Mouse (Mus musculus) limb, embryonic 10.5 days (tissue): ENCODE measurements around the gene Daam1. TPM values are rescaled to one million over a fixed set of nuclear protein-coding genes. Genes with fewer than 3 reads are reported as not detected.
A peak's percentile ranks its signal among the peaks of the same experiment; 100 is the strongest.

Experiments used
- DNase-seq: peaks from one replicate; pipeline ENCODE4 v3.0.0-alpha.2; 2017; ENCODE audit warnings: low spot score
- H3K27ac ChIP-seq: fragments of 300-500 bp; sonication (generic); 2 replicates; pipeline ENCODE4 v1.5.1; 2016; ENCODE audit warnings: mild to moderate bottlenecking
- H3K27me3 ChIP-seq: fragments of 300-500 bp; sonication (generic); 2 replicates; pipeline ENCODE4 v1.6.1; 2016; ENCODE audit warnings: low read depth, mild to moderate bottlenecking; ENCODE audit not compliant: poor library complexity, severe bottlenecking
- H3K36me3 ChIP-seq: fragments of 300-500 bp; sonication (generic); 2 replicates; pipeline ENCODE4 v1.6.1; 2016; ENCODE audit warnings: mild to moderate bottlenecking, moderate library complexity
- H3K4me1 ChIP-seq: fragments of 300-500 bp; sonication (generic); 2 replicates; pipeline ENCODE4 v1.6.1; 2016
- H3K4me3 ChIP-seq: fragments of 300-500 bp; sonication (generic); 2 replicates; pipeline ENCODE4 v1.5.1; 2016; ENCODE audit warnings: mild to moderate bottlenecking, moderate library complexity
- H3K9me3 ChIP-seq: fragments of 300-500 bp; sonication (generic); replicated peaks from 2 replicates; pipeline ENCODE4 v1.6.1; 2016; ENCODE audit warnings: mild to moderate bottlenecking
- WGBS: fragments of 180-500 bp; shearing (Covaris S2); methylation state at CpG from one replicate; pipeline ENCODE4 v1.1.7; 2016; 5-methylcytosine and 5-hydroxymethylcytosine counted together
- polyA plus RNA-seq: library from polyadenylated mRNA; unstranded; fragments of >200 nt; fragmentation: Nextera tagmentation; extraction: Ambion mirVana; gene quantifications from 2 replicates; pipeline ENCODE4 v1.2.1, GENCODE M21; 2016

Daam1 gene
- polyA plus RNA-seq = 4.0 and 5.2 TPM in 2 replicates

GRCm38 (mm10) chr12:71830607-71831257, at the start of gene Daam1:
Gene Daam1, plus strand, starts transcription at chr12:71831078.
- peak within 1 kb of the TSS; percentile 86 for H3K27ac ChIP-seq
- no peaks in the 10 kb centered on the region for H3K27me3 ChIP-seq
- whole genome bisulfite sequencing = 0% methylated on average over 35 of the region's 35 CpGs
- DNase-seq = peak; percentile 87
- peaks cover 26% of the 10 kb centered on the region for H3K4me1 ChIP-seq
- H3K4me3 ChIP-seq = peak within 1 kb of the TSS; percentile 91
- no peaks in the 10 kb centered on the region for H3K36me3 ChIP-seq
- H3K9me3 ChIP-seq = no peaks in the 10 kb centered on the region

GRCm38 (mm10) chr12:71781220-71781619, 49.7 kb upstream of the Daam1 start:
- DNase-seq = no peak
- H3K4me3 ChIP-seq = no peak overlapping the region
- H3K27ac ChIP-seq = no peak overlapping the region; the same call in 1 of the 2 replicates
- 67% methylated on average over 7 of the region's 7 CpGs for WGBS
- peaks cover 30% of the 10 kb centered on the region for H3K4me1 ChIP-seq
- H3K9me3 ChIP-seq = no peaks in the 10 kb centered on the region
- H3K36me3 ChIP-seq = no peaks in the 10 kb centered on the region
- H3K27me3 ChIP-seq = no peaks in the 10 kb centered on the region

GRCm38 (mm10) chr12:71783970-71784369, 46.9 kb upstream of the Daam1 start:
- no peaks in the 10 kb centered on the region for H3K36me3 ChIP-seq
- H3K9me3 ChIP-seq = no peaks in the 10 kb centered on the region
- 87% methylated on average over 3 of the region's 3 CpGs for WGBS
- H3K27me3 ChIP-seq = no peaks in the 10 kb centered on the region
- DNase-seq = no peak
- no peak overlapping the region for H3K4me3 ChIP-seq
- H3K27ac ChIP-seq = no peak overlapping the region
- peaks cover 19% of the 10 kb centered on the region for H3K4me1 ChIP-seq

GRCm38 (mm10) chr12:71784666-71785255, 46.1 kb upstream of the Daam1 start:
- no peak for DNase-seq
- no peaks in the 10 kb centered on the region for H3K9me3 ChIP-seq
- H3K27me3 ChIP-seq = no peaks in the 10 kb centered on the region
- no peaks in the 10 kb centered on the region for H3K36me3 ChIP-seq
- 71% methylated on average over 11 of the region's 11 CpGs for WGBS
- no peak overlapping the region for H3K27ac ChIP-seq
- H3K4me1 ChIP-seq = peaks cover 11% of the 10 kb centered on the region
- H3K4me3 ChIP-seq = no peak overlapping the region

- Histone ChIP-seq H3K27me3 (no peaks in the 10 kb centered on the region), H3K27ac (no peak overlapping the region), H3K4me1 (no peaks in the 10 kb centered on the region), H3K36me3 (no peaks in the 10 kb centered on the region), H3K9me3 (no peaks in the 10 kb centered on the region), H3K4me3 (no peak overlapping the region)
- no peak for DNase-seq
Observed at GRCm38 (mm10) chr12:71786521-71786920, 44.4 kb upstream of the Daam1 start.

- WGBS = 84% methylated on average over 4 of the region's 4 CpGs
Observed at GRCm38 (mm10) chr12:71788791-71789190, 42.1 kb upstream of the Daam1 start.

GRCm38 (mm10) chr12:71790581-71790980, 40.3 kb upstream of the Daam1 start:
- Histone ChIP-seq H3K9me3 (no peaks in the 10 kb centered on the region), H3K4me3 (no peak overlapping the region), H3K36me3 (no peaks in the 10 kb centered on the region), H3K27me3 (no peaks in the 10 kb centered on the region), H3K4me1 (peaks cover 9% of the 10 kb centered on the region), H3K27ac (no peak overlapping the region)
- WGBS = 96% methylated on average over 1 of the region's 1 CpGs
- DNase-seq = no peak

More at GRCm38 (mm10) chr12:71788791-71789190, 42.1 kb upstream of the Daam1 start:
- Histone ChIP-seq H3K4me3 (no peak overlapping the region), H3K9me3 (no peaks in the 10 kb centered on the region), H3K4me1 (0 out of 2 replicates have a peak, but pooled peaks cover 3% of the 10 kb centered on the region), H3K27ac (no peak overlapping the region), H3K36me3 (no peaks in the 10 kb centered on the region), H3K27me3 (no peaks in the 10 kb centered on the region)
- no peak for DNase-seq

- Histone ChIP-seq H3K27ac (no peak overlapping the region), H3K4me1 (peaks cover 28% of the 10 kb centered on the region), H3K27me3 (no peaks in the 10 kb centered on the region), H3K4me3 (no peak overlapping the region), H3K36me3 (no peaks in the 10 kb centered on the region), H3K9me3 (no peaks in the 10 kb centered on the region)
- no peak for DNase-seq
- WGBS = 80% methylated on average over 2 of the region's 2 CpGs
Observed at GRCm38 (mm10) chr12:71793114-71793513, 37.8 kb upstream of the Daam1 start.

GRCm38 (mm10) chr12:71795626-71796025, 35.3 kb upstream of the Daam1 start:
- no peaks in the 10 kb centered on the region for H3K27me3 ChIP-seq
- no peak overlapping the region for H3K4me3 ChIP-seq
- H3K36me3 ChIP-seq = no peaks in the 10 kb centered on the region
- H3K27ac ChIP-seq = no peak overlapping the region
- DNase-seq = no peak
- 57% methylated on average over 4 of the region's 4 CpGs for WGBS
- H3K4me1 ChIP-seq = peaks cover 28% of the 10 kb centered on the region
- H3K9me3 ChIP-seq = no peaks in the 10 kb centered on the region

GRCm38 (mm10) chr12:71796517-71796916, 34.4 kb upstream of the Daam1 start:
- no peaks in the 10 kb centered on the region for H3K9me3 ChIP-seq
- no peaks in the 10 kb centered on the region for H3K36me3 ChIP-seq
- H3K27me3 ChIP-seq = no peaks in the 10 kb centered on the region
- peak; percentile 67 for DNase-seq
- peak overlapping the region; percentile 56 for H3K27ac ChIP-seq
- H3K4me3 ChIP-seq = peak overlapping the region; percentile 31
- peaks cover 28% of the 10 kb centered on the region for H3K4me1 ChIP-seq
- WGBS = 6% methylated on average over 7 of the region's 7 CpGs

- 88% methylated on average over 9 of the region's 9 CpGs for WGBS
- no peak overlapping the region for H3K4me3 ChIP-seq
- no peak overlapping the region for H3K27ac ChIP-seq
- no peaks in the 10 kb centered on the region for H3K27me3 ChIP-seq
- no peaks in the 10 kb centered on the region for H3K36me3 ChIP-seq
- no peak for DNase-seq
- no peaks in the 10 kb centered on the region for H3K4me1 ChIP-seq
- no peaks in the 10 kb centered on the region for H3K9me3 ChIP-seq
Observed at GRCm38 (mm10) chr12:71807306-71807705, 23.6 kb upstream of the Daam1 start.

GRCm38 (mm10) chr12:71808631-71809030, 22.2 kb upstream of the Daam1 start:
- no peak overlapping the region; the same call in 1 of the 2 replicates for H3K27ac ChIP-seq
- H3K4me3 ChIP-seq = no peak overlapping the region
- DNase-seq = no peak
- no peaks in the 10 kb centered on the region for H3K9me3 ChIP-seq
- no peaks in the 10 kb centered on the region for H3K4me1 ChIP-seq
- no peaks in the 10 kb centered on the region for H3K27me3 ChIP-seq
- 77% methylated on average over 9 of the region's 9 CpGs for WGBS
- H3K36me3 ChIP-seq = no peaks in the 10 kb centered on the region

- Histone ChIP-seq H3K4me1 (no peaks in the 10 kb centered on the region), H3K27me3 (no peaks in the 10 kb centered on the region), H3K36me3 (no peaks in the 10 kb centered on the region), H3K27ac (no peak overlapping the region), H3K9me3 (no peaks in the 10 kb centered on the region), H3K4me3 (no peak overlapping the region)
- DNase-seq = no peak
- 89% methylated on average over 3 of the region's 3 CpGs for WGBS
Observed at GRCm38 (mm10) chr12:71809550-71809949, 21.3 kb upstream of the Daam1 start.
